Mouse (Mus musculus) MEL (cell line): ENCODE results near the gene Il12rb1. TPM values are rescaled to one million over a fixed set of nuclear protein-coding genes. Genes with fewer than 3 reads are reported as not detected.

Experiments
- DNase-seq: peaks from one replicate; pipeline ENCODE4 v3.0.0; 2011; ENCODE audit warnings: low read depth, low spot score
- H3K27ac ChIP-seq: 2 replicates; pipeline ENCODE4 v1.5.1; 2012; ENCODE audit warnings: low read depth, mild to moderate bottlenecking, control low read depth, low read length, moderate library complexity; ENCODE audit not compliant: control insufficient read depth
- H3K27me3 ChIP-seq, 2 experiments: fragments of 150-350 bp in 1 of 2; sonication (generic) in 1 of 2; 2 replicates each; pipeline ENCODE4 v1.6.1; 2012; ENCODE audit warnings: low read length in 2 of 2, mild to moderate bottlenecking in 2 of 2, improper control_type of control experiment in 1 of 2, moderate library complexity in 1 of 2; ENCODE audit not compliant: insufficient read depth in 2 of 2, control insufficient read depth in 1 of 2
- H3K36me3 ChIP-seq, 2 experiments: 2 replicates each; pipeline ENCODE4 v1.6.1; 2012 to 2014; ENCODE audit warnings: low read length in 2 of 2, improper control_type of control experiment in 1 of 2, inconsistent platforms in 1 of 2, mild to moderate bottlenecking in 1 of 2; ENCODE audit not compliant: insufficient read depth in 2 of 2, control insufficient read depth in 1 of 2
- H3K4me1 ChIP-seq, 2 experiments: fragments of 150-350 bp in 1 of 2; sonication (generic) in 1 of 2; 2 replicates each; pipeline ENCODE4 v1.6.1; 2012; ENCODE audit warnings: low read length in 2 of 2, improper control_type of control experiment in 1 of 2, mild to moderate bottlenecking in 1 of 2; ENCODE audit not compliant: insufficient read depth in 2 of 2, control insufficient read depth in 1 of 2
- H3K4me3 ChIP-seq, 2 experiments: fragments of 150-350 bp in 1 of 2; sonication (generic) in 1 of 2; 2 replicates each; pipeline ENCODE4 v1.5.1; 2012; ENCODE audit warnings: low read depth in 2 of 2, low read length in 2 of 2, mild to moderate bottlenecking in 2 of 2, moderate library complexity in 2 of 2, control low read depth in 1 of 2, improper control_type of control experiment in 1 of 2; ENCODE audit not compliant: control insufficient read depth in 1 of 2, insufficient read depth in 1 of 2
- H3K79me2 ChIP-seq: 2 replicates; pipeline ENCODE4 v1.6.1; 2012; ENCODE audit warnings: mild to moderate bottlenecking, low read length, moderate library complexity; ENCODE audit not compliant: control insufficient read depth, poor library complexity, insufficient read depth
- H3K9ac ChIP-seq: 2 replicates; pipeline ENCODE4 v1.6.1; 2012; ENCODE audit warnings: low read depth, mild to moderate bottlenecking, control low read depth, low read length, moderate library complexity; ENCODE audit not compliant: control insufficient read depth, poor library complexity, severe bottlenecking
- H3K9me3 ChIP-seq: fragments of 150-350 bp; sonication (generic); replicated peaks from 2 replicates; pipeline ENCODE4 v1.6.1; 2012; ENCODE audit warnings: mild to moderate bottlenecking, low read length, improper control_type of control experiment, moderate library complexity; ENCODE audit not compliant: insufficient read depth
- CHD1 ChIP-seq: IDR thresholded peaks from 2 replicates; pipeline ENCODE4 v1.6.1; 2012; ENCODE audit warnings: low read depth, mild to moderate bottlenecking, inconsistent platforms, low read length, improper control_type of control experiment
- E2F4 ChIP-seq: IDR thresholded peaks from 2 replicates; pipeline ENCODE4 v1.6.1; 2011; ENCODE audit warnings: low read depth, low read length, improper control_type of control experiment, borderline replicate concordance
- ELF1 ChIP-seq: IDR thresholded peaks from 2 replicates; pipeline ENCODE4 v1.6.1; 2014; ENCODE audit warnings: low read depth, mild to moderate bottlenecking, inconsistent platforms, low read length, improper control_type of control experiment, moderate library complexity
- EP300 ChIP-seq, 2 experiments: IDR thresholded peaks; 2 replicates each; pipeline ENCODE4 v1.6.1; 2011; ENCODE audit warnings: improper control_type of control experiment in 2 of 2, low read length in 2 of 2, low read depth in 1 of 2, mild to moderate bottlenecking in 1 of 2
- GABPA ChIP-seq: IDR thresholded peaks from 2 replicates; pipeline ENCODE4 v1.6.1; 2012; ENCODE audit warnings: low read depth, mild to moderate bottlenecking, inconsistent platforms, low read length, improper control_type of control experiment, moderate library complexity
- GATA1 ChIP-seq: IDR thresholded peaks from 2 replicates; pipeline ENCODE4 v1.6.1; 2011; ENCODE audit warnings: low read depth, low read length, improper control_type of control experiment
- HCFC1 ChIP-seq: IDR thresholded peaks from 2 replicates; pipeline ENCODE4 v1.6.1; 2012; ENCODE audit warnings: low read depth, mild to moderate bottlenecking, inconsistent platforms, low read length, improper control_type of control experiment, moderate library complexity
- JUND ChIP-seq: IDR thresholded peaks from 2 replicates; pipeline ENCODE4 v1.6.1; 2011; ENCODE audit warnings: low read depth, mild to moderate bottlenecking, improper control_type of control experiment, low read length
- KAT2A ChIP-seq: conservative IDR thresholded peaks from 2 replicates; pipeline ENCODE4 v1.6.1; 2012; ENCODE audit warnings: low read depth, low read length, improper control_type of control experiment, inconsistent platforms
- MAFK ChIP-seq: IDR thresholded peaks from 2 replicates; pipeline ENCODE4 v1.6.1; 2011; ENCODE audit warnings: low read depth, mild to moderate bottlenecking, low read length, improper control_type of control experiment, borderline replicate concordance
- MAZ ChIP-seq: IDR thresholded peaks from 2 replicates; pipeline ENCODE4 v1.6.1; 2012; ENCODE audit warnings: low read depth, mild to moderate bottlenecking, inconsistent platforms, low read length, improper control_type of control experiment
- NRF1 ChIP-seq: IDR thresholded peaks from 2 replicates; pipeline ENCODE4 v1.6.1; 2014; ENCODE audit warnings: low read depth, mild to moderate bottlenecking, inconsistent platforms, low read length, improper control_type of control experiment, moderate library complexity; ENCODE audit not compliant: poor library complexity, insufficient read depth, severe bottlenecking
- POLR2A ChIP-seq, 2 experiments: IDR thresholded peaks; 2 replicates each; pipeline ENCODE4 v1.6.1; 2011 to 2012; ENCODE audit warnings: low read length in 2 of 2, mild to moderate bottlenecking in 2 of 2, control low read depth in 1 of 2, improper control_type of control experiment in 1 of 2, low read depth in 1 of 2, moderate library complexity in 1 of 2; ENCODE audit not compliant: control insufficient read depth in 1 of 2, insufficient read depth in 1 of 2, poor library complexity in 1 of 2
- POLR2AphosphoS5 ChIP-seq: IDR thresholded peaks from 2 replicates; pipeline ENCODE4 v1.6.1; 2012; ENCODE audit warnings: low read depth, borderline replicate concordance, mild to moderate bottlenecking, inconsistent platforms, low read length, moderate library complexity, mixed read lengths
- RAD21 ChIP-seq: IDR thresholded peaks from 2 replicates; pipeline ENCODE4 v1.6.1; 2011; ENCODE audit warnings: mild to moderate bottlenecking, low read depth, low read length, improper control_type of control experiment
- RCOR1 ChIP-seq: IDR thresholded peaks from 2 replicates; pipeline ENCODE4 v1.6.1; 2012; ENCODE audit warnings: low read depth, mild to moderate bottlenecking, inconsistent platforms, low read length, improper control_type of control experiment
- TAL1 ChIP-seq: IDR thresholded peaks from 2 replicates; pipeline ENCODE4 v1.6.1; 2012; ENCODE audit warnings: mild to moderate bottlenecking, inconsistent platforms, low read length, moderate library complexity, mixed read lengths
- USF1 ChIP-seq: IDR thresholded peaks from 2 replicates; pipeline ENCODE4 v1.6.1; 2014; ENCODE audit warnings: low read depth, mild to moderate bottlenecking, inconsistent platforms, low read length, improper control_type of control experiment, moderate library complexity
- USF2 ChIP-seq, 2 experiments: IDR thresholded peaks; 2 replicates each; pipeline ENCODE4 v1.6.1; 2011 to 2012; ENCODE audit warnings: improper control_type of control experiment in 2 of 2, low read length in 2 of 2, borderline replicate concordance in 1 of 2, inconsistent platforms in 1 of 2, low read depth in 1 of 2, mild to moderate bottlenecking in 1 of 2; ENCODE audit not compliant: insufficient read depth in 1 of 2
- ZMIZ1 ChIP-seq: IDR thresholded peaks from 2 replicates; pipeline ENCODE4 v1.6.1; 2012; ENCODE audit warnings: low read depth, mild to moderate bottlenecking, inconsistent platforms, low read length, improper control_type of control experiment, moderate library complexity
- ZNF384 ChIP-seq: IDR thresholded peaks from 2 replicates; pipeline ENCODE4 v1.6.1; 2012; ENCODE audit warnings: low read depth, mild to moderate bottlenecking, inconsistent platforms, low read length, improper control_type of control experiment
- polyA plus RNA-seq, 2 experiments: library from polyadenylated mRNA; stranded (reverse) in 1 of 2; unstranded in 1 of 2; fragments of >175 nt in 1 of 2; fragments of >200 nt in 1 of 2; gene quantifications; 2 replicates each; pipeline versions ENCODE4 v1.2.1 to v1.2.4; 2012; ENCODE audit warnings: low replicate concordance in 2 of 2, low read depth in 1 of 2; ENCODE audit not compliant: insufficient read length in 2 of 2, insufficient read depth in 1 of 2, missing spikeins in 1 of 2
- total RNA-seq: library from RNA; depleted of rRNA; stranded (reverse); fragments of 300-350 nt; gene quantifications from 2 replicates; pipeline ENCODE4 v1.2.3, GENCODE M21; 2012

Il12rb1 gene
- total and polyA plus RNA-seq, 3 experiments: 1.2 to 2.2 TPM; not detected in 1

DNA sequence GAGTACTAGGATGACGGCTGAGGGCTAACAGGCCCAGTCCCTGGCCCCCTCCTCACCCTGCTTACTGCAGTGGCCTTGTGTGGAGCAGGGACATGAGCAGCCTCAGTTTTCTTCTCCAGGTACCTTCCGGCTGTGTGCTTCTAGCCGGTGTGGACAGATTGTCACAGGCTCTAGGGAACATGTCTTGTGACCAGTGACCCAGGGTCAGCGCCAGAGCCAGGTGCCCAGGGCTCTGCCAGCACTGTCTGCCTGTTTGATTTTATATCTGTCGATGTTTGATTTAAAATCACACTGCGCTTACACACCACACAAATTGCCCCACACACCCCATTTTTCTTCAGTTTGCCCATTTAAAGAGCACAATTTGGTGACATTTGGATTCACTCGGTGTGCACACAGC lies 15.6 kb downstream of the Il12rb1 start:
- H3K36me3 ChIP-seq: no peaks in the 10 kb centered on the region
- no peaks in the 10 kb centered on the region; a peak in 1 of 4 replicates for H3K4me1 ChIP-seq
- H3K27ac ChIP-seq: no peak overlapping the region
- no peak for DNase-seq
- no peaks in the 10 kb centered on the region for H3K9me3 ChIP-seq
- H3K4me3 ChIP-seq: no peak overlapping the region
- TF ChIP-seq RCOR1: no peak
- TF ChIP-seq POLR2AphosphoS5: no peak
- no peak for TF ChIP-seq HCFC1
- no peak for TF ChIP-seq GATA1
- no peak for TF ChIP-seq ELF1
- no peak for TF ChIP-seq MAZ
- no peak for TF ChIP-seq JUND
- no peak for TF ChIP-seq RAD21
- no peak for TF ChIP-seq POLR2A (IDR thresholded peaks at IDR 0.05; ENCODE audit: control insufficient read depth in 1 of 2, insufficient read depth in 1 of 2, low read depth in 1 of 2, low read length in 2 of 2, poor library complexity in 1 of 2)
- no peak for TF ChIP-seq USF1
- no peak for TF ChIP-seq MAFK
- TF ChIP-seq KAT2A: no peak
- TF ChIP-seq NRF1: no peak
- no peak for TF ChIP-seq ZMIZ1
- TF ChIP-seq CHD1: no peak
- TF ChIP-seq ZNF384: no peak
- TF ChIP-seq USF2 (IDR thresholded peaks at IDR 0.05; ENCODE audit: borderline replicate concordance in 1 of 2, insufficient read depth in 1 of 2, low read depth in 1 of 2, low read length in 2 of 2): no peak
- no peak for TF ChIP-seq EP300 (IDR thresholded peaks at IDR 0.05; ENCODE audit: low read depth in 1 of 2, low read length in 2 of 2)
- TF ChIP-seq TAL1: no peak
- no peak for TF ChIP-seq GABPA
- H3K27me3 ChIP-seq: no peaks in the 10 kb centered on the region
- H3K9ac ChIP-seq: no peak overlapping the region
- no peaks in the 10 kb centered on the region for H3K79me2 ChIP-seq

DNA sequence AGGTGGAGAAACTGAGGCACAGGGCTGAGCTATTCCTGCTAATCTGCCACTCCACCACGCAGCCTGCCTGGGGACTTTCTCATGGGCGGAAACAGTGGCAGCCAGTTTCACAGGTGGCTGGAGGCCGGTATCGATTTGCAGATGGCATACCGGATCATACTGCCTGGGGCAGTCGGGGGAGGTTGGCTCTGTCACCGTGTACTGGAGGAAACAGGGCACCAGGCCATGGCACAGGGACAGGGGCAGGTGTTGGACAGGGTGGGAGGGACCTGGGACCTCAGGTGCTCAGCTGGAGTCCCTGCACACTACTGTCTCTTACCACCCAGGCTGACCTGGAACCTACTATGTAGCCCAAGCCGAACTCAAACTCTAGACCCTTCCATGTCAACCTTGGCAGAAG lies 17.6 kb downstream of the Il12rb1 start:
- H3K9me3 ChIP-seq: no peaks in the 10 kb centered on the region
- no peaks in the 10 kb centered on the region for H3K27me3 ChIP-seq
- no peak overlapping the region for H3K9ac ChIP-seq
- no peaks in the 10 kb centered on the region for H3K79me2 ChIP-seq
- H3K27ac ChIP-seq: no peak overlapping the region
- no peak overlapping the region for H3K4me3 ChIP-seq
- H3K36me3 ChIP-seq: no peaks in the 10 kb centered on the region
- no peak for DNase-seq
- no peaks in the 10 kb centered on the region; a peak in 1 of 4 replicates for H3K4me1 ChIP-seq
- TF ChIP-seq E2F4 (no peak), POLR2AphosphoS5 (no peak)
